Mouse (Mus musculus) retina, postnatal 1 day (tissue): ENCODE results near the gene Vmac.

Experiments
- DNase-seq: peaks from one replicate; pipeline ENCODE4 v3.0.0-alpha.2; 2012

Gene Vmac

GRCm38 (mm10) chr17:56738221-56738620, 20.4 kb upstream of the Vmac start:
- no peak for DNase-seq

GRCm38 (mm10) chr17:56736534-56736933, 18.7 kb upstream of the Vmac start:
- DNase-seq, result no peak

GRCm38 (mm10) chr17:56729656-56730055, 11.8 kb upstream of the Vmac start:
- no peak for DNase-seq

- no peak for DNase-seq
These were observed 11.3 kb upstream of the Vmac start for GRCm38 (mm10) chr17:56729151-56729550.

- no peak for DNase-seq
These were observed 10.3 kb upstream of the Vmac start for GRCm38 (mm10) chr17:56728117-56728516.

- DNase-seq, result peak; percentile 29
These were observed 9.8 kb upstream of the Vmac start for GRCm38 (mm10) chr17:56727659-56728058.

- no peak for DNase-seq
These were observed 9.3 kb upstream of the Vmac start for GRCm38 (mm10) chr17:56727029-56727649.

GRCm38 (mm10) chr17:56723419-56724161, 5.8 kb upstream of the Vmac start:
- DNase-seq, result no peak

GRCm38 (mm10) chr17:56722441-56722840, 4.6 kb upstream of the Vmac start:
- no peak for DNase-seq

- peak; percentile 99 for DNase-seq
These were observed 1.0 kb downstream of the Vmac start for GRCm38 (mm10) chr17:56716655-56717362.

GRCm38 (mm10) chr17:56715914-56716654, 1.7 kb downstream of the Vmac start:
- DNase-seq, result peak; percentile 12

- DNase-seq, result no peak
These were observed 2.5 kb downstream of the Vmac start for GRCm38 (mm10) chr17:56715360-56715759.

GRCm38 (mm10) chr17:56709708-56710107, 8.1 kb downstream of the Vmac start:
- DNase-seq, result no peak

- DNase-seq, result no peak
These were observed 9.1 kb downstream of the Vmac start for GRCm38 (mm10) chr17:56708692-56709091.

GRCm38 (mm10) chr17:56706515-56706914, 11.3 kb downstream of the Vmac start:
- DNase-seq, result no peak

GRCm38 (mm10) chr17:56703038-56703437, 14.8 kb downstream of the Vmac start:
- no peak for DNase-seq

- no peak for DNase-seq
These were observed 17.4 kb downstream of the Vmac start for GRCm38 (mm10) chr17:56700451-56700850.

GRCm38 (mm10) chr17:56693851-56694310, 23.9 kb downstream of the Vmac start:
- DNase-seq, result peak; percentile 65

GRCm38 (mm10) chr17:56693395-56693794, 24.4 kb downstream of the Vmac start:
- no peak for DNase-seq

- DNase-seq, result no peak
These were observed 29.1 kb downstream of the Vmac start for GRCm38 (mm10) chr17:56688689-56689088.

- DNase-seq, result no peak
These were observed 29.8 kb downstream of the Vmac start for GRCm38 (mm10) chr17:56688045-56688444.

GRCm38 (mm10) chr17:56686801-56687200, 31.0 kb downstream of the Vmac start:
- DNase-seq, result no peak

GRCm38 (mm10) chr17:56684649-56685048, 33.2 kb downstream of the Vmac start:
- DNase-seq, result no peak
